Mouse (Mus musculus): ENCODE measurements around the gene Nme7.

DNA sequence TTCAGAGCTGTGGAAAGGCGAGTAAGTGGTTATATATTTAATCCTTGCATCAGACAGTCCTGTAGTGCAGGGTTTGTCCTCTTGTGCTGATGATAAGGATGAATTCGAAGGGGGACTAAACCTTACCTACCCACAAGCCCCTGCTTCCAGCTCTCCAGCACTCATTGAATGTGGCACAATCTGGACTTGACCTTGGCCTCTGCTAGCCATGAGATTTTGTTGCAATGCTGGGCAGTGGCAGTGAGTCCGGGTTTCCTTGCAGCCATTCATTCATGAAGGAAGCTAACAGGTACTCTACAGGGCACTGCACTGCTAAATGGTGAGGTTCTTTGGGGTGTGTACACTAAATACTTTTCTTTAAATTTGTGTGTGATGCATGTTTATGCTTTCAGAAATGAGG is 49.1 kb upstream of the Nme7 start:
- TF ChIP-seq POLR2A (IDR thresholded peaks at IDR 0.05; ENCODE audit: low read depth, low read length) (no peak), EP300 (IDR thresholded peaks at IDR 0.05; ENCODE audit: low read length) (no peak), POLR2AphosphoS2 (IDR thresholded peaks at IDR 0.05; ENCODE audit: low read depth, low read length) (no peak), CTCF (conservative IDR thresholded peaks at IDR 0.05 in 1 of 2, IDR thresholded peaks at IDR 0.05 in 1 of 2; ENCODE audit: low read depth in 2 of 2, low read length in 2 of 2) (no peak), TCF12 (IDR thresholded peaks at IDR 0.05; ENCODE audit: low read depth, low read length) (no peak), BHLHE40 (IDR thresholded peaks at IDR 0.05; ENCODE audit: low read depth, low read length) (no peak), NRF1 (IDR thresholded peaks at IDR 0.05; ENCODE audit: low read depth, low read length) (no peak), MEF2A (IDR thresholded peaks at IDR 0.05; ENCODE audit: borderline replicate concordance, low read depth, low read length) (no peak), MXI1 (IDR thresholded peaks at IDR 0.05; ENCODE audit: low read depth, low read length) (no peak), ZMIZ1 (IDR thresholded peaks at IDR 0.05; ENCODE audit: low read depth, low read length) (no peak), USF1 (IDR thresholded peaks at IDR 0.05; ENCODE audit: low read depth, low read length) (no peak)

All from CH12.LX (cell line).